In the genomic region with DNA sequence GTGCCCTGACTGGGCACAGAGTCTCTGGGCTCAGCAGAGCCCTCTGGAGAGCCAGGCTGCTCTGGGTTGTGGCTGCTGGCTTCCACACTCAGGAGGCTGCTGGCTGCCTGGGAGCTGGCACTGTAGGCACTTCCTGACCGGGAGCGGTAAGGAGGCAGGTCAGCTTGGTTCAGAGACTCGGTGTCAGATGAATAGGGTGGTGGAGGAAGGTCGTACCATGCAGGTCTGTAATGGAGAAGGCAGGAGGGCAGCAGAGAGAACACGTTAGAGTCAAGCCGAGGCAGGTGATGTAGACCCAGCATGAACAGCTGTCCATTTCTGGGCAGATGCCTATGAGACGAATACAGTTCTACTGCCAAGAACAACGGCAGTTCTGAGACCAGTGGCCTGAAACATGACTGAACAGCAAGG, we compare ENCODE assay signal across 17 mouse cellular contexts.
DNase-seq lines count a peak whose midpoint lies in the region; ATAC-seq and TF ChIP-seq lines count a peak whose summit lies in the region.
"Had no signal": no experiment of that assay in that cellular context is flagged by ENCODE, and none has a peak within 500 bp of the region (broad histone marks: within the 10 kb centered on the region; RNA-seq: fewer than 3 reads in every experiment).

No protein-coding gene starts in this region.

- H3K27me3 ChIP-seq in forebrain, embryonic 10.5 days (ENCODE audit: poor library complexity, severe bottlenecking) = no peaks in the 10 kb centered on the region
- H3K27me3 ChIP-seq in forebrain, embryonic 13.5 days = no peaks in the 10 kb centered on the region
- H3K27me3 ChIP-seq in kidney, adult 2 months (replicated peaks; ENCODE audit: control insufficient read depth, insufficient read depth, low read length) = no peaks in the 10 kb centered on the region
- no peaks in the 10 kb centered on the region for H3K27me3 ChIP-seq in kidney, embryonic 15.5 days
- no peaks in the 10 kb centered on the region for H3K27me3 ChIP-seq in intestine, postnatal 0 days (replicated peaks; ENCODE audit: control insufficient read depth, insufficient read depth, low read length)
- H3K27me3 ChIP-seq: embryonic facial prominence, embryonic 12.5 days; heart, embryonic 12.5 days; limb, embryonic 12.5 days had no signal

- TF ChIP-seq POLR2A in kidney, adult 2 months (IDR thresholded peaks at IDR 0.05; ENCODE audit: low read depth, low read length) = no peak

- 92% methylated on average over 8 of the region's 8 CpGs for WGBS in forebrain, embryonic 10.5 days
- WGBS in forebrain, embryonic 13.5 days = 91% methylated on average over 8 of the region's 8 CpGs
- 44% methylated on average over 8 of the region's 8 CpGs for WGBS in kidney, adult 2 months
- WGBS in kidney, embryonic 15.5 days = 68% methylated on average over 8 of the region's 8 CpGs
- WGBS in intestine, postnatal 0 days = 89% methylated on average over 8 of the region's 8 CpGs

- no peaks in the 10 kb centered on the region for H3K9me3 ChIP-seq in forebrain, embryonic 10.5 days
- no peaks in the 10 kb centered on the region for H3K9me3 ChIP-seq in forebrain, embryonic 13.5 days (replicated peaks)
- no peaks in the 10 kb centered on the region for H3K9me3 ChIP-seq in kidney, embryonic 15.5 days (replicated peaks)
- no peaks in the 10 kb centered on the region for H3K9me3 ChIP-seq in intestine, postnatal 0 days (ENCODE audit: control insufficient read depth)
- H3K9me3 ChIP-seq: embryonic facial prominence, embryonic 12.5 days; heart, embryonic 12.5 days; limb, embryonic 12.5 days had no signal

- TF ChIP-seq CTCF in kidney, adult 2 months (conservative IDR thresholded peaks at IDR 0.05; ENCODE audit: insufficient read depth, insufficient read length, low read depth, low read length) = no peak
- TF ChIP-seq CTCF in intestine, postnatal 0 days (IDR thresholded peaks at IDR 0.05; ENCODE audit: low read depth) = no peak

- H3K4me2 ChIP-seq in forebrain, embryonic 13.5 days = no peak overlapping the region
- no peak overlapping the region for H3K4me2 ChIP-seq in kidney, embryonic 15.5 days
- no peak overlapping the region for H3K4me2 ChIP-seq in intestine, postnatal 0 days (replicated peaks; ENCODE audit: low read depth)
- H3K4me2 ChIP-seq: embryonic facial prominence, embryonic 12.5 days; heart, embryonic 12.5 days; limb, embryonic 12.5 days had no signal

- no peak overlapping the region for H3K9ac ChIP-seq in forebrain, embryonic 13.5 days
- no peak overlapping the region for H3K9ac ChIP-seq in kidney, embryonic 15.5 days
- no peak overlapping the region for H3K9ac ChIP-seq in intestine, postnatal 0 days (ENCODE audit: low read depth, low read length)
- H3K9ac ChIP-seq: embryonic facial prominence, embryonic 12.5 days; heart, embryonic 12.5 days; limb, embryonic 12.5 days; liver, embryonic 14.5 days had no signal

- peaks cover 47% of the 10 kb centered on the region for H3K36me3 ChIP-seq in forebrain, embryonic 10.5 days (replicated peaks)
- peaks cover 34% of the 10 kb centered on the region for H3K36me3 ChIP-seq in forebrain, embryonic 13.5 days (ENCODE audit: poor library complexity, severe bottlenecking)
- no peaks in the 10 kb centered on the region for H3K36me3 ChIP-seq in kidney, adult 2 months (ENCODE audit: control insufficient read depth, insufficient read depth, low read length)
- H3K36me3 ChIP-seq in kidney, embryonic 15.5 days = peaks cover 42% of the 10 kb centered on the region
- peaks cover 3% of the 10 kb centered on the region; the same call in 1 of the 2 replicates for H3K36me3 ChIP-seq in intestine, postnatal 0 days (ENCODE audit: control insufficient read depth, insufficient read depth)

- H3K4me1 ChIP-seq in forebrain, embryonic 10.5 days = peaks cover 44% of the 10 kb centered on the region
- H3K4me1 ChIP-seq in forebrain, embryonic 13.5 days = peaks cover 30% of the 10 kb centered on the region
- peaks cover 5% of the 10 kb centered on the region; the same call in 1 of the 2 replicates for H3K4me1 ChIP-seq in kidney, adult 2 months (ENCODE audit: control insufficient read depth, insufficient read depth, low read length)
- peaks cover 11% of the 10 kb centered on the region for H3K4me1 ChIP-seq in kidney, embryonic 15.5 days
- no peaks in the 10 kb centered on the region for H3K4me1 ChIP-seq in intestine, postnatal 0 days (replicated peaks; ENCODE audit: control insufficient read depth, insufficient read depth, low read length)

- no peak for DNase-seq in forebrain, embryonic 10.5 days (ENCODE audit: extremely low spot score, low spot score)
- peak; percentile 61 for DNase-seq in kidney, adult 2 months
- no peak for DNase-seq in kidney, postnatal 4 days
- peak; percentile 53 for DNase-seq in cerebellum, adult 8-10 months
- no peak for DNase-seq in layer of hippocampus, postnatal 25 days (ENCODE audit: extremely low spot score in 1 of 2, low spot score in 1 of 2)
- DNase-seq: heart, postnatal 36 days; layer of hippocampus, postnatal 36 days; lung, postnatal 14 days; thymus, adult 2 months had no signal

- H3K4me3 ChIP-seq in forebrain, embryonic 10.5 days = no peak overlapping the region
- no peak overlapping the region for H3K4me3 ChIP-seq in forebrain, embryonic 13.5 days
- no peak overlapping the region for H3K4me3 ChIP-seq in kidney, adult 2 months (ENCODE audit: insufficient read depth, low read depth, low read length)
- no peak overlapping the region for H3K4me3 ChIP-seq in kidney, embryonic 15.5 days (replicated peaks)
- H3K4me3 ChIP-seq in intestine, postnatal 0 days (ENCODE audit: low read depth, low read length) = no peak overlapping the region
- H3K4me3 ChIP-seq: embryonic facial prominence, embryonic 12.5 days; heart, embryonic 12.5 days; limb, embryonic 12.5 days had no signal

- H3K27ac ChIP-seq in forebrain, embryonic 10.5 days = 0 out of 2 replicates have a peak overlapping the region, but pooled peaks have one; percentile 2
- no peak overlapping the region for H3K27ac ChIP-seq in forebrain, embryonic 13.5 days
- no peak overlapping the region for H3K27ac ChIP-seq in kidney, adult 2 months (ENCODE audit: insufficient read depth, low read depth, low read length)
- H3K27ac ChIP-seq in kidney, embryonic 15.5 days = no peak overlapping the region
- no peak overlapping the region for H3K27ac ChIP-seq in intestine, postnatal 0 days (ENCODE audit: low read depth, low read length)
- H3K27ac ChIP-seq: embryonic facial prominence, embryonic 12.5 days; limb, embryonic 12.5 days; liver, embryonic 14.5 days had no signal

- ATAC-seq in forebrain, embryonic 13.5 days = no peak
- peak; percentile 29; the same call in 1 of the 2 replicates for ATAC-seq in kidney, embryonic 15.5 days (replicated peaks; ENCODE audit: low FRiP score)
- no peak for ATAC-seq in intestine, postnatal 0 days
- ATAC-seq: activated CD4-positive, CD25-positive, alpha-beta regulatory T cell, adult 4 months had no signal

Comparison
In these comparisons a context has a peak if more than half of its experiments do, and no peak if none do; other contexts are left out.
1. DNase-seq: peak in kidney, adult 2 months (single experiment) and cerebellum, adult 8-10 months (single experiment); none in forebrain, embryonic 10.5 days (single experiment), kidney, postnatal 4 days (0 of 2) and layer of hippocampus, postnatal 25 days (0 of 2).